Mouse (Mus musculus) liver, embryonic 16.5 days (tissue): ENCODE results near the gene Flg. TPM values are rescaled to one million over a fixed set of nuclear protein-coding genes. Genes with fewer than 3 reads are reported as not detected.

Experiments used
- polyA plus RNA-seq: library from polyadenylated mRNA; unstranded; fragments of >200 nt; fragmentation: Nextera tagmentation; extraction: Ambion mirVana; gene quantifications from 2 replicates; pipeline ENCODE4 v1.2.1, GENCODE M21; 2015

Gene Flg
- polyA plus RNA-seq, 1 experiment from 2014 or later, result not detected

Other genes starting within 250 kb of the Flg start
- gene Gm4858, start 204.7 kb upstream of the Flg start, polyA plus RNA-seq, result not detected in 2 replicates
- not detected in 2 replicates for gene Crnn, start 128.7 kb upstream of the Flg start, polyA plus RNA-seq
- gene Flg2, start 76.2 kb upstream of the Flg start, polyA plus RNA-seq, result not detected in 2 replicates
- gene Hrnr, start 46.2 kb downstream of the Flg start, polyA plus RNA-seq, result 0.02 TPM in 1 of 2 replicates, not detected in the other
- gene Rptn, start 120.2 kb downstream of the Flg start, polyA plus RNA-seq, result not detected in 2 replicates
- 0.05 TPM in 2 replicates for gene Tchh, start 168.8 kb downstream of the Flg start, polyA plus RNA-seq
- gene Tchhl1, start 195.2 kb downstream of the Flg start, polyA plus RNA-seq, result not detected in 2 replicates
- gene S100a11, start 247.0 kb downstream of the Flg start, polyA plus RNA-seq, result 195 and 219 TPM in 2 replicates